Mouse (Mus musculus): Measurements from ENCODE around the gene Gorasp1. TPM values are rescaled to one million over a fixed set of nuclear protein-coding genes. Genes with fewer than 3 reads are reported as not detected.

Gene Gorasp1
- polyA plus RNA-seq, 2 experiments: 28.1 to 32.4 TPM

DNA sequence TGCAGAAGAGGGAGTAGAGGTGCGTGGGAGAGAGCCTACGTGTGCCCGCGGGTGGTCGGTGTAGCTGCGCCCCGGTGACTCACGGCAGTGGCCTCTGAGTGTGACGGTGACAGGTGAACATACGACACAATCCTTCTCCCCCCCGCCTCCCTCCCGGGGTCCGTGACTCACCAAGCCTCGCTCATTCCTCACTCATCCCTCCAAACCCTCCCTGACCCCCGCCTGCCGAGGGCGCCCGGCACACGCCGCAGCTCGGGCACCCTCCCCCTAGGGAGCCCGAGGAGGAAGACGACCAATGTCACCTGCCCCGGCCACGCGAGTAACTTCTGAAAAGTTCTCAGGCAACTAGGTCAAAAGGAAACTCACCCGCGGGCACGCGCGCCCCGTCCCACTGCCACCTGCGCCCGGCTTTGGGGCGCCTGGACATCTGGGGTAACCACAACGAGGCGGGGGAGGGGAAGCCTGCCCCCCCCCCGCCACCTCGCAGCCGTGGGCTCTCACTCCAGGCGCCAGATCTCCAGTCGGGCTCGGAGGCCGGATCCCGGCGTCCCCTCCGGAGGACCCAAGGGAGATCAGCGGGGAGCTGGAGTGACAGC, 45.7 kb upstream of the Gorasp1 start:
- H3K4me1 ChIP-seq (ENCODE audit: control insufficient read depth, insufficient read depth, low read length): peaks cover 42% of the 10 kb centered on the region

GRCm38 (mm10) chr9:119982241-119982811, 45.0 kb upstream of the Gorasp1 start:
- Histone ChIP-seq H3K4me2 (replicated peaks; ENCODE audit: low read depth, low read length, severe bottlenecking) (peak overlapping the region; percentile 98), H3K9me3 (ENCODE audit: control insufficient read depth, low read length) (no peaks in the 10 kb centered on the region), H3K36me3 (ENCODE audit: control insufficient read depth, insufficient read depth, low read length) (no peaks in the 10 kb centered on the region), H3K4me1 (ENCODE audit: control insufficient read depth, insufficient read depth, low read length) (peaks cover 49% of the 10 kb centered on the region), H3K9ac (ENCODE audit: low read depth, low read length, severe bottlenecking) (peak overlapping the region; percentile 72), H3K27me3 (ENCODE audit: control insufficient read depth, insufficient read depth, low read length) (no peaks in the 10 kb centered on the region), H3K4me3 (replicated peaks; ENCODE audit: low read length) (peak overlapping the region; percentile 72), H3K27ac (replicated peaks; ENCODE audit: low read depth, low read length) (no peak overlapping the region)
- 3% methylated on average over 11 of the region's 11 CpGs for WGBS
- DNase-seq (ENCODE audit: low spot score) (peak; percentile 52), ATAC-seq (ENCODE audit: low FRiP score, low read depth) (no peak)
- no peak for TF ChIP-seq POLR2A (IDR thresholded peaks at IDR 0.05; ENCODE audit: borderline replicate concordance, extremely low read depth, insufficient read depth, insufficient read length)

More for the DNA sequence above, 45.7 kb upstream of the Gorasp1 start:
- no peaks in the 10 kb centered on the region for H3K9me3 ChIP-seq (ENCODE audit: control insufficient read depth, low read length)
- peak overlapping the region; percentile 73 for H3K27ac ChIP-seq (replicated peaks; ENCODE audit: low read depth, low read length)
- no peak for ATAC-seq (ENCODE audit: low FRiP score, low read depth)
- peak overlapping the region; percentile 72 for H3K4me3 ChIP-seq (replicated peaks; ENCODE audit: low read length)
- 1% methylated on average over 32 of the region's 48 CpGs for WGBS
- no peak for DNase-seq (ENCODE audit: low spot score)
- no peaks in the 10 kb centered on the region for H3K27me3 ChIP-seq (ENCODE audit: control insufficient read depth, insufficient read depth, low read length)
- no peak for TF ChIP-seq POLR2A (IDR thresholded peaks at IDR 0.05; ENCODE audit: borderline replicate concordance, extremely low read depth, insufficient read depth, insufficient read length)
- H3K36me3 ChIP-seq (ENCODE audit: control insufficient read depth, insufficient read depth, low read length): no peaks in the 10 kb centered on the region
- H3K4me2 ChIP-seq (replicated peaks; ENCODE audit: low read depth, low read length, severe bottlenecking): peak overlapping the region; percentile 98
- H3K9ac ChIP-seq (ENCODE audit: low read depth, low read length, severe bottlenecking): peak overlapping the region; percentile 72

GRCm38 (mm10) chr9:119981183-119982179, 44.1 kb upstream of the Gorasp1 start:
- Histone ChIP-seq H3K27ac (replicated peaks; ENCODE audit: low read depth, low read length) (peak overlapping the region; percentile 77), H3K4me2 (replicated peaks; ENCODE audit: low read depth, low read length, severe bottlenecking) (peak overlapping the region; percentile 98), H3K4me3 (replicated peaks; ENCODE audit: low read length) (peak overlapping the region; percentile 72), H3K27me3 (ENCODE audit: control insufficient read depth, insufficient read depth, low read length) (no peaks in the 10 kb centered on the region), H3K36me3 (ENCODE audit: control insufficient read depth, insufficient read depth, low read length) (no peaks in the 10 kb centered on the region), H3K9ac (ENCODE audit: low read depth, low read length, severe bottlenecking) (peak overlapping the region; percentile 38), H3K4me1 (ENCODE audit: control insufficient read depth, insufficient read depth, low read length) (peaks cover 58% of the 10 kb centered on the region), H3K9me3 (ENCODE audit: control insufficient read depth, low read length) (no peaks in the 10 kb centered on the region)
- no peak for TF ChIP-seq POLR2A (IDR thresholded peaks at IDR 0.05; ENCODE audit: borderline replicate concordance, extremely low read depth, insufficient read depth, insufficient read length)
- DNase-seq (ENCODE audit: low spot score) (peak; percentile 73), ATAC-seq (ENCODE audit: low FRiP score, low read depth) (0 out of 2 replicates have a peak, but pooled peaks have one; percentile 16)
- 2% methylated on average over 16 of the region's 16 CpGs for WGBS

- no peak for ATAC-seq (ENCODE audit: low FRiP score, low read depth)
- peaks cover 59% of the 10 kb centered on the region for H3K4me1 ChIP-seq (ENCODE audit: control insufficient read depth, insufficient read depth, low read length)
- peak overlapping the region; percentile 38; the same call in 1 of the 2 replicates for H3K9ac ChIP-seq (ENCODE audit: low read depth, low read length, severe bottlenecking)
Observed at GRCm38 (mm10) chr9:119980770-119981182, 43.4 kb upstream of the Gorasp1 start.

DNA sequence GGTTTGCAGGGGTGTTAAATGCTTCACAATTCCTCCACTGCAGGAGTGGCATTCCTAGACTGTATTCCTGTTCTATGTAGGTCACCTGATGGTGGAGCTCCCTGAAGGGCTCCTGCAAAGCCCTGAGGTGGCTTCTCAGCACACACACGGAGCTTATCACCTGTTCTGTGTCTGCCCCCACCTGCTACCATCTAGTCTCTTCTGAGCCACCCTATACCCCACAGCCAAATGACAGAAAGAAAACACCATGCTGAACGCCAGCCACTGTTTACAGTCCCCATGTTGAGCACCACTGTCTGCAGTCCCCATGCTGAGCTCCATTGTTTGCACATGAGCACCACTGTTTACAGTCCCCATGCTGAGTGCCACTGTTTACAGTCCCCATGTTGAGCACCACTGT, 42.4 kb upstream of the Gorasp1 start:
- no peak overlapping the region for H3K9ac ChIP-seq (ENCODE audit: low read depth, low read length, severe bottlenecking)
- DNase-seq (ENCODE audit: low spot score) (no peak), ATAC-seq (ENCODE audit: low FRiP score, low read depth) (no peak)
- 66% methylated on average over 2 of the region's 2 CpGs for WGBS
- H3K4me1 ChIP-seq (ENCODE audit: control insufficient read depth, insufficient read depth, low read length): peaks cover 59% of the 10 kb centered on the region
- no peaks in the 10 kb centered on the region for H3K27me3 ChIP-seq (ENCODE audit: control insufficient read depth, insufficient read depth, low read length)
- H3K36me3 ChIP-seq (ENCODE audit: control insufficient read depth, insufficient read depth, low read length): peaks cover 5% of the 10 kb centered on the region; the same call in 1 of the 2 replicates
- no peak overlapping the region for H3K27ac ChIP-seq (replicated peaks; ENCODE audit: low read depth, low read length)
- no peaks in the 10 kb centered on the region for H3K9me3 ChIP-seq (ENCODE audit: control insufficient read depth, low read length)
- H3K4me2 ChIP-seq (replicated peaks; ENCODE audit: low read depth, low read length, severe bottlenecking): no peak overlapping the region
- TF ChIP-seq POLR2A (IDR thresholded peaks at IDR 0.05; ENCODE audit: borderline replicate concordance, extremely low read depth, insufficient read depth, insufficient read length): no peak
- H3K4me3 ChIP-seq (replicated peaks; ENCODE audit: low read length): no peak overlapping the region

More at GRCm38 (mm10) chr9:119980770-119981182, 43.4 kb upstream of the Gorasp1 start:
- Histone ChIP-seq H3K9me3 (ENCODE audit: control insufficient read depth, low read length) (no peaks in the 10 kb centered on the region), H3K27ac (replicated peaks; ENCODE audit: low read depth, low read length) (peak overlapping the region; percentile 77), H3K4me3 (replicated peaks; ENCODE audit: low read length) (peak overlapping the region; percentile 72), H3K36me3 (ENCODE audit: control insufficient read depth, insufficient read depth, low read length) (no peaks in the 10 kb centered on the region), H3K27me3 (ENCODE audit: control insufficient read depth, insufficient read depth, low read length) (no peaks in the 10 kb centered on the region), H3K4me2 (replicated peaks; ENCODE audit: low read depth, low read length, severe bottlenecking) (peak overlapping the region; percentile 98)
- no peak for DNase-seq (ENCODE audit: low spot score)
- no peak for TF ChIP-seq POLR2A (IDR thresholded peaks at IDR 0.05; ENCODE audit: borderline replicate concordance, extremely low read depth, insufficient read depth, insufficient read length)
- 2% methylated on average over 4 of the region's 4 CpGs for WGBS
